Comparison of ENCODE assay signal across 27 mouse cellular contexts in the genomic region with DNA sequence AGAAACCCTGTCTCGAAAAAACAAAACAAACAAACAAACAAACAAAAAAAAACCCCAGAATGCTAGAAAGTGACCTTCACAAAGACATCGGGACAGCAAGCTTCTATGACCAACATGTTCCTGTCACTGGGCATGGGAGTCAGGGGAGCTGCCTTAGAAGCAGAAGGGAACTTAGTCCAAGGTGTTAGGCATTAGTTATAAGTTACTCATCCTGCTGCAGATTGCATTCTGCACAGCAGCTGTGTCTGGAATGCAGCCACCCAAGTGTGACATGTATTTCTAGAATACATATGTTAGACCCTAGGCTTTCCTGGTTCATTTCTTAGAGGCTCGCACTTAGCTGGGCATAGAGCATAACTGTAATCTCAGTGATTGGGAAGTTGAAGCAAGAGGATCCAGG. TPM values are rescaled to one million over a fixed set of nuclear protein-coding genes. Genes with fewer than 3 reads are reported as not detected.
"Had no signal": no experiment of that assay in that cellular context is flagged by ENCODE, and none has a peak within 500 bp of the region (broad histone marks: within the 10 kb centered on the region; RNA-seq: fewer than 3 reads in every experiment).

No protein-coding gene starts in this region.

- ATAC-seq: hindbrain, embryonic 16.5 days; inflammation-experienced regulatory T-cells, adult 6 months; intestine, embryonic 15.5 days; intestine, postnatal 0 days; liver, postnatal 0 days had no signal

- H3K9ac ChIP-seq: heart, embryonic 12.5 days; hindbrain, embryonic 12.5 days; hindbrain, embryonic 14.5 days; intestine, embryonic 15.5 days; limb, embryonic 12.5 days; liver, embryonic 13.5 days; liver, embryonic 15.5 days; liver, postnatal 0 days had no signal

- H3K4me2 ChIP-seq: heart, embryonic 12.5 days; hindbrain, embryonic 12.5 days; hindbrain, embryonic 14.5 days; intestine, embryonic 15.5 days; limb, embryonic 12.5 days; liver, embryonic 11.5 days; liver, embryonic 13.5 days; liver, embryonic 15.5 days had no signal

- H3K4me1 ChIP-seq: heart, embryonic 10.5 days; heart, embryonic 12.5 days; hindbrain, embryonic 10.5 days; hindbrain, embryonic 12.5 days; intestine, embryonic 15.5 days; limb, embryonic 10.5 days; limb, embryonic 12.5 days; liver, embryonic 13.5 days; liver, embryonic 15.5 days had no signal

- DNase-seq: gastrocnemius, adult 2 months; gastrocnemius, postnatal 10 days; gastrocnemius, postnatal 25 days; heart, adult 18-20 months; heart, postnatal 10 days; heart, postnatal 4 days; liver; liver, embryonic 13.5 days; liver, postnatal 0 days had no signal

- H3K9me3 ChIP-seq: heart, embryonic 10.5 days; heart, embryonic 12.5 days; hindbrain, embryonic 10.5 days; hindbrain, embryonic 12.5 days; intestine, embryonic 15.5 days; limb, embryonic 10.5 days; limb, embryonic 12.5 days; liver, embryonic 13.5 days; liver, embryonic 15.5 days had no signal

- H3K27me3 ChIP-seq: heart, embryonic 12.5 days; hindbrain, embryonic 12.5 days; intestine, embryonic 15.5 days; limb, embryonic 12.5 days; liver, embryonic 13.5 days; liver, embryonic 15.5 days had no signal

- H3K4me3 ChIP-seq: gastrocnemius, adult 2 months; heart, embryonic 10.5 days; heart, embryonic 12.5 days; hindbrain, embryonic 10.5 days; hindbrain, embryonic 12.5 days; intestine, embryonic 15.5 days; layer of hippocampus, adult 2 months; left cerebral cortex, adult 2 months; limb, embryonic 10.5 days; limb, embryonic 12.5 days; liver, embryonic 13.5 days; liver, embryonic 15.5 days had no signal

- H3K27ac ChIP-seq: gastrocnemius, adult 2 months; heart, embryonic 10.5 days; hindbrain, embryonic 10.5 days; hindbrain, embryonic 12.5 days; hindbrain, embryonic 14.5 days; intestine, embryonic 15.5 days; layer of hippocampus, adult 2 months; left cerebral cortex, adult 2 months; limb, embryonic 10.5 days; limb, embryonic 12.5 days; liver, embryonic 13.5 days; liver, embryonic 15.5 days had no signal

RNA-seq across cellular contexts. Expression of a gene that starts 7.8 kb away (rescaled TPM):
- polyA plus RNA-seq: frontal cortex, adult 2 months; heart, embryonic 10.5 days; heart, embryonic 12.5 days; heart, embryonic 14.5 days; heart, embryonic 16.5 days; hindbrain, embryonic 10.5 days; hindbrain, embryonic 12.5 days; hindbrain, embryonic 14.5 days; hindbrain, embryonic 16.5 days; inflammation-experienced regulatory T-cells, adult 6 months; intestine, embryonic 15.5 days; intestine, postnatal 0 days; limb, embryonic 10.5 days; limb, embryonic 12.5 days; liver, embryonic 13.5 days; liver, embryonic 15.5 days; liver, postnatal 0 days had no signal
